35 mouse cellular contexts compared by ENCODE assay signal in genomic region chr10:107144016-107144415, GRCm38 (mm10). TPM values are rescaled to one million over a fixed set of nuclear protein-coding genes. Genes with fewer than 3 reads are reported as not detected.
"Had no signal": no experiment of that assay in that cellular context is flagged by ENCODE, and none has a peak within 500 bp of the region (broad histone marks: within the 10 kb centered on the region; RNA-seq: fewer than 3 reads in every experiment).

No protein-coding gene starts in this region.

- H3K9me3 ChIP-seq: heart, embryonic 10.5 days; heart, embryonic 12.5 days; heart, embryonic 13.5 days; heart, embryonic 15.5 days; hindbrain, embryonic 10.5 days; hindbrain, embryonic 12.5 days; hindbrain, embryonic 13.5 days; hindbrain, embryonic 15.5 days; intestine, embryonic 15.5 days; kidney, embryonic 15.5 days had no signal

- ATAC-seq: hindbrain, embryonic 16.5 days; hindbrain, postnatal 0 days; inflammation-experienced regulatory T-cells, adult 6 months; intestine, embryonic 15.5 days; intestine, embryonic 16.5 days; intestine, postnatal 0 days had no signal

- H3K27me3 ChIP-seq: heart, embryonic 12.5 days; heart, embryonic 13.5 days; heart, embryonic 15.5 days; hindbrain, embryonic 12.5 days; hindbrain, embryonic 13.5 days; hindbrain, embryonic 15.5 days; intestine, embryonic 15.5 days; kidney, embryonic 15.5 days had no signal

- H3K4me2 ChIP-seq: heart, embryonic 11.5 days; heart, embryonic 12.5 days; heart, embryonic 13.5 days; heart, embryonic 15.5 days; hindbrain, embryonic 12.5 days; hindbrain, embryonic 13.5 days; hindbrain, embryonic 14.5 days; hindbrain, embryonic 15.5 days; intestine, embryonic 15.5 days; kidney, embryonic 15.5 days had no signal

- H3K36me3 ChIP-seq: heart, embryonic 10.5 days; heart, embryonic 12.5 days; heart, embryonic 13.5 days; heart, embryonic 15.5 days; hindbrain, embryonic 10.5 days; hindbrain, embryonic 12.5 days; hindbrain, embryonic 13.5 days; hindbrain, embryonic 15.5 days; intestine, embryonic 15.5 days; kidney, embryonic 15.5 days had no signal

- DNase-seq: heart, adult 18-20 months; heart, adult 2 months; heart, postnatal 10 days; heart, postnatal 14 days; heart, postnatal 36 days; heart, postnatal 4 days; kidney, adult 11 months; kidney, adult 18-20 months; kidney, adult 8-10 months; kidney, postnatal 10 days; kidney, postnatal 14 days; kidney, postnatal 25 days; kidney, postnatal 36 days; kidney, postnatal 4 days; layer of hippocampus, adult 9-11 months; layer of hippocampus, postnatal 36 days had no signal

- H3K9ac ChIP-seq: heart, embryonic 12.5 days; heart, embryonic 13.5 days; heart, embryonic 15.5 days; hindbrain, embryonic 12.5 days; hindbrain, embryonic 13.5 days; hindbrain, embryonic 14.5 days; hindbrain, embryonic 15.5 days; intestine, embryonic 15.5 days; kidney, embryonic 15.5 days had no signal

- H3K4me1 ChIP-seq: heart, embryonic 10.5 days; heart, embryonic 12.5 days; heart, embryonic 13.5 days; heart, embryonic 15.5 days; hindbrain, embryonic 10.5 days; hindbrain, embryonic 12.5 days; hindbrain, embryonic 13.5 days; hindbrain, embryonic 15.5 days; intestine, embryonic 15.5 days; kidney, embryonic 15.5 days had no signal

- H3K4me3 ChIP-seq: heart, adult 2 months; heart, embryonic 10.5 days; heart, embryonic 12.5 days; heart, embryonic 13.5 days; heart, embryonic 15.5 days; hindbrain, embryonic 10.5 days; hindbrain, embryonic 12.5 days; hindbrain, embryonic 13.5 days; hindbrain, embryonic 15.5 days; intestine, embryonic 15.5 days; kidney, embryonic 15.5 days; layer of hippocampus, adult 2 months had no signal

- H3K27ac ChIP-seq: heart, adult 2 months; heart, embryonic 10.5 days; heart, embryonic 13.5 days; heart, embryonic 15.5 days; hindbrain, embryonic 10.5 days; hindbrain, embryonic 12.5 days; hindbrain, embryonic 13.5 days; hindbrain, embryonic 14.5 days; hindbrain, embryonic 15.5 days; hindbrain, postnatal 0 days; intestine, embryonic 15.5 days; kidney, embryonic 15.5 days; kidney, postnatal 0 days; layer of hippocampus, adult 2 months had no signal

RNA-seq across cellular contexts. Expression of gene Acss3, which starts 20.5 kb away (rescaled TPM):
- polyA plus RNA-seq: inflammation-experienced regulatory T-cells, adult 6 months had no signal
